ENCODE assay signal across 17 mouse cellular contexts in genomic region chr6:28588494-28589171, GRCm38 (mm10).
DNase-seq lines count a peak whose midpoint lies in the region; ATAC-seq and TF ChIP-seq lines count a peak whose summit lies in the region.
"Had no signal": no experiment of that assay in that cellular context is flagged by ENCODE, and none has a peak within 500 bp of the region (broad histone marks: within the 10 kb centered on the region; RNA-seq: fewer than 3 reads in every experiment).

No protein-coding gene starts in this region.

- intact Hi-C loops in heart, adult 2 months (cut with DNase I) = no loop called here

- H3K79me2 ChIP-seq in heart, adult 2 months (replicated peaks; ENCODE audit: control insufficient read depth, insufficient read depth, low read length) = no peaks in the 10 kb centered on the region

- no peak for TF ChIP-seq EP300 in heart, postnatal 0 days (IDR thresholded peaks at IDR 0.05; ENCODE audit: low read depth)
- TF ChIP-seq EP300 in heart, adult 2 months (IDR thresholded peaks at IDR 0.05; ENCODE audit: insufficient read depth, low read depth, low read length) = no peak

- TF ChIP-seq CTCF in heart, postnatal 0 days (IDR thresholded peaks at IDR 0.05; ENCODE audit: low read depth) = no peak
- TF ChIP-seq CTCF in heart, adult 2 months (IDR thresholded peaks at IDR 0.05) = no peak

- peak overlapping the region; percentile 47 for H3K27ac ChIP-seq in heart, postnatal 0 days (ENCODE audit: low read depth)
- H3K27ac ChIP-seq in heart, adult 2 months = no peak overlapping the region
- H3K27ac ChIP-seq: embryonic facial prominence, embryonic 15.5 days had no signal

- H3K36me3 ChIP-seq in heart, postnatal 0 days (replicated peaks; ENCODE audit: control insufficient read depth, insufficient read depth, low read length) = no peaks in the 10 kb centered on the region; the same call in 1 of the 2 replicates
- H3K36me3 ChIP-seq in heart, adult 2 months (ENCODE audit: control insufficient read depth, insufficient read depth, low read length) = peaks cover 4% of the 10 kb centered on the region; the same call in 1 of the 2 replicates

- H3K27me3 ChIP-seq in heart, postnatal 0 days (ENCODE audit: control insufficient read depth, insufficient read depth, low read length) = no peaks in the 10 kb centered on the region
- no peaks in the 10 kb centered on the region for H3K27me3 ChIP-seq in heart, adult 2 months (ENCODE audit: control insufficient read depth, insufficient read depth, low read length)
- H3K27me3 ChIP-seq: embryonic facial prominence, embryonic 15.5 days had no signal

- no peaks in the 10 kb centered on the region for H3K9me3 ChIP-seq in heart, postnatal 0 days (replicated peaks; ENCODE audit: control insufficient read depth, low read length)
- H3K9me3 ChIP-seq: embryonic facial prominence, embryonic 15.5 days had no signal

- H3K4me2 ChIP-seq in heart, postnatal 0 days (ENCODE audit: low read depth, low read length) = no peak overlapping the region
- H3K4me2 ChIP-seq: embryonic facial prominence, embryonic 15.5 days; liver, embryonic 11.5 days had no signal

- ATAC-seq in heart, postnatal 0 days (ENCODE audit: insufficient read depth, low read depth) = peak; percentile 53; the same call in 1 of the 2 replicates
- ATAC-seq in hematopoietic stem cell, adult 5-6 weeks (replicated peaks in 1 of 2; ENCODE audit: insufficient read depth in 1 of 2, low FRiP score in 2 of 2, low TSS enrichment in 1 of 2, low read depth in 1 of 2, poor library complexity in 2 of 2, severe bottlenecking in 2 of 2) = peak; percentile 81 to 88
- no peak for ATAC-seq in erythroblast, adult 5-6 weeks (replicated peaks; ENCODE audit: low FRiP score, poor library complexity, severe bottlenecking)
- ATAC-seq: forebrain, embryonic 16.5 days had no signal

- WGBS in heart, postnatal 0 days = 60% methylated on average over 5 of the region's 5 CpGs
- WGBS in heart, adult 2 months = 56% methylated on average over 5 of the region's 5 CpGs

- no peak for DNase-seq in heart, postnatal 0 days (ENCODE audit: low spot score)
- DNase-seq in heart, adult 2 months = no peak
- peak; percentile 59 for DNase-seq in CD4-positive helper T cell, adult 2 months (ENCODE audit: low read depth, low spot score)
- DNase-seq in thymus, postnatal 0 days (ENCODE audit: low spot score) = peak; percentile 80
- no peak for DNase-seq in lung, adult 18-20 months
- DNase-seq in spleen, adult 18-20 months = no peak
- DNase-seq: adrenal gland, adult 2 months; gastrocnemius, postnatal 36 days; heart, postnatal 14 days; kidney, adult 2 months; lung, postnatal 36 days; right cerebral cortex, postnatal 25 days had no signal

- no peak overlapping the region for H3K9ac ChIP-seq in heart, postnatal 0 days (replicated peaks; ENCODE audit: low read depth, low read length)
- H3K9ac ChIP-seq in heart, adult 2 months (ENCODE audit: low read depth, low read length) = no peak overlapping the region
- H3K9ac ChIP-seq: embryonic facial prominence, embryonic 15.5 days had no signal

- TF ChIP-seq POLR2A in heart, adult 2 months (IDR thresholded peaks at IDR 0.05; ENCODE audit: insufficient read depth, low read depth, low read length) = no peak

- no peak overlapping the region for H3K4me3 ChIP-seq in heart, postnatal 0 days (ENCODE audit: low read depth, low read length)
- H3K4me3 ChIP-seq in heart, adult 2 months = no peak overlapping the region
- H3K4me3 ChIP-seq: embryonic facial prominence, embryonic 15.5 days had no signal

- peaks cover 11% of the 10 kb centered on the region; the same call in 1 of the 2 replicates for H3K4me1 ChIP-seq in heart, postnatal 0 days (ENCODE audit: control insufficient read depth, insufficient read depth)
- H3K4me1 ChIP-seq in heart, adult 2 months (ENCODE audit: control insufficient read depth, insufficient read depth, low read length) = 0 out of 2 replicates have a peak, but pooled peaks cover 1% of the 10 kb centered on the region
- H3K4me1 ChIP-seq: embryonic facial prominence, embryonic 15.5 days had no signal

Comparison
In these comparisons a context has a peak if more than half of its experiments do, and no peak if none do; other contexts are left out.
1. DNase-seq: peak in CD4-positive helper T cell, adult 2 months (single experiment) and thymus, postnatal 0 days (single experiment); none in heart, postnatal 0 days (single experiment), heart, adult 2 months (0 of 2), lung, adult 18-20 months (0 of 2) and spleen, adult 18-20 months (0 of 2).